9 mouse cellular contexts compared by ENCODE assay signal in genomic region chr2:153442720-153443119, GRCm38 (mm10). TPM values are rescaled to one million over a fixed set of nuclear protein-coding genes. Genes with fewer than 3 reads are reported as not detected.
A peak's percentile ranks its signal among the peaks of the same experiment; 100 is the strongest.
DNase-seq lines count a peak whose midpoint lies in the region; ATAC-seq and TF ChIP-seq lines count a peak whose summit lies in the region.
"Had no signal": no experiment of that assay in that cellular context is flagged by ENCODE, and none has a peak within 500 bp of the region (broad histone marks: within the 10 kb centered on the region; RNA-seq: fewer than 3 reads in every experiment).

No protein-coding gene starts in this region.

- H3K27ac ChIP-seq in forebrain, postnatal 0 days (ENCODE audit: low read depth, low read length): peak overlapping the region; percentile 94
- no peak overlapping the region for H3K27ac ChIP-seq in liver, embryonic 15.5 days (replicated peaks)

- H3K4me1 ChIP-seq in erythroblast, embryonic 14.5 days (ENCODE audit: control insufficient read depth): peaks cover 43% of the 10 kb centered on the region
- H3K4me1 ChIP-seq in forebrain, postnatal 0 days (ENCODE audit: insufficient read depth): peaks cover 25% of the 10 kb centered on the region
- peaks cover 82% of the 10 kb centered on the region for H3K4me1 ChIP-seq in liver, embryonic 15.5 days (replicated peaks)

- TF ChIP-seq CTCF in forebrain, postnatal 0 days (IDR thresholded peaks at IDR 0.05; ENCODE audit: low read depth): no peak

- no peak for ATAC-seq in erythroblast, adult 5-6 weeks (replicated peaks; ENCODE audit: low FRiP score, poor library complexity, severe bottlenecking)
- no peak for ATAC-seq in forebrain, postnatal 0 days
- ATAC-seq in liver, embryonic 15.5 days (ENCODE audit: insufficient read depth): no peak
- no peak for ATAC-seq in megakaryocyte, adult 5-6 weeks (ENCODE audit: poor library complexity, severe bottlenecking)

- WGBS in forebrain, postnatal 0 days: 8% methylated on average over 5 of the region's 5 CpGs
- WGBS in liver, embryonic 15.5 days (ENCODE audit: insufficient replicate concordance): 45% methylated on average over 5 of the region's 5 CpGs

- no peaks in the 10 kb centered on the region for H3K9me3 ChIP-seq in erythroblast, embryonic 14.5 days (ENCODE audit: control insufficient read depth, low read length)
- H3K9me3 ChIP-seq in forebrain, postnatal 0 days (ENCODE audit: low read length): no peaks in the 10 kb centered on the region
- H3K9me3 ChIP-seq in liver, embryonic 15.5 days (replicated peaks): no peaks in the 10 kb centered on the region

- peak; percentile 25 for DNase-seq in CD4-positive helper T cell, adult 2 months (ENCODE audit: low read depth, low spot score)
- no peak for DNase-seq in forebrain, postnatal 0 days
- DNase-seq in right cerebral cortex, postnatal 36 days (ENCODE audit: low spot score in 2 of 2): no peak
- DNase-seq in adrenal gland, postnatal 25 days: no peak

- H3K4me3 ChIP-seq in erythroblast, embryonic 14.5 days (replicated peaks): peak overlapping the region; percentile 0
- H3K4me3 ChIP-seq in forebrain, postnatal 0 days (ENCODE audit: low read depth, low read length): peak overlapping the region; percentile 89
- H3K4me3 ChIP-seq in liver, embryonic 15.5 days (replicated peaks): peak overlapping the region; percentile 69

- peaks cover 40% of the 10 kb centered on the region for H3K27me3 ChIP-seq in erythroblast, embryonic 14.5 days (ENCODE audit: control insufficient read depth)
- no peaks in the 10 kb centered on the region for H3K27me3 ChIP-seq in forebrain, postnatal 0 days (ENCODE audit: insufficient read depth, low read length)
- H3K27me3 ChIP-seq in liver, embryonic 15.5 days: peaks cover 38% of the 10 kb centered on the region

- peak overlapping the region; percentile 77 for H3K4me2 ChIP-seq in forebrain, postnatal 0 days (ENCODE audit: low read depth)
- H3K4me2 ChIP-seq in liver, embryonic 15.5 days: peak overlapping the region; percentile 92

- peak overlapping the region; percentile 90 for H3K9ac ChIP-seq in forebrain, postnatal 0 days
- no peak overlapping the region for H3K9ac ChIP-seq in liver, embryonic 15.5 days

- H3K36me3 ChIP-seq in erythroblast, embryonic 14.5 days (ENCODE audit: control insufficient read depth): peaks cover 6% of the 10 kb centered on the region
- H3K36me3 ChIP-seq in forebrain, postnatal 0 days (ENCODE audit: insufficient read depth): no peaks in the 10 kb centered on the region; the same call in 1 of the 2 replicates
- H3K36me3 ChIP-seq in liver, embryonic 15.5 days (replicated peaks): no peaks in the 10 kb centered on the region

RNA-seq across cellular contexts. Expression of gene 4930404H24Rik, which starts 49.9 kb away (rescaled TPM):
- not detected in 2 replicates for polyA plus RNA-seq in erythroblast, embryonic 14.5 days (2012)
- 7.1 TPM in 1 of 2 replicates, not detected in the other for total RNA-seq in erythroblast, adult 5-6 weeks (2015; ENCODE audit: low replicate concordance)
- not detected in 2 replicates for total RNA-seq in erythroblast, adult 5-6 weeks (2017; ENCODE audit: low replicate concordance)
- not detected in 2 replicates for total RNA-seq in forebrain, postnatal 0 days (2014; rRNA removed)
- polyA plus RNA-seq in forebrain, postnatal 0 days (2015; fragmentation: Nextera tagmentation; extraction: Ambion mirVana): not detected in 2 replicates
- not detected in 2 replicates for polyA plus RNA-seq in liver, embryonic 15.5 days (2015; fragmentation: Nextera tagmentation; extraction: Ambion mirVana)
- total RNA-seq in megakaryocyte, adult 5-6 weeks (2015): not detected in 2 replicates
- not detected in 2 replicates for total RNA-seq in megakaryocyte, adult 5-6 weeks (2017)
- not detected in 2 replicates for total RNA-seq in adrenal gland, postnatal 25 days (2021)
- total RNA-seq: liver, adult 2 months had no signal
- polyA plus RNA-seq: liver, adult 2 months had no signal

Comparison
In these comparisons a context has a peak if more than half of its experiments do, and no peak if none do; other contexts are left out.
1. H3K4me3 ChIP-seq: peak in every context shown above with its lines; median percentile 89 in forebrain, postnatal 0 days; 69 in liver, embryonic 15.5 days; 0 in erythroblast, embryonic 14.5 days.